Mouse (Mus musculus) thymus, postnatal 36 days (tissue): Measurements from ENCODE around the gene Olfr1218.
"Not testable (repeated sequence)": the region's sequence is repeated elsewhere in the genome, so short reads cannot be mapped to it uniquely, and the experiment has no call there.

Experiments used
- DNase-seq, 2 experiments: peaks; one replicate each; pipeline ENCODE4 v3.0.0; 2022; ENCODE audit warnings: mixed read lengths in 2 of 2

Gene Olfr1218

DNA sequence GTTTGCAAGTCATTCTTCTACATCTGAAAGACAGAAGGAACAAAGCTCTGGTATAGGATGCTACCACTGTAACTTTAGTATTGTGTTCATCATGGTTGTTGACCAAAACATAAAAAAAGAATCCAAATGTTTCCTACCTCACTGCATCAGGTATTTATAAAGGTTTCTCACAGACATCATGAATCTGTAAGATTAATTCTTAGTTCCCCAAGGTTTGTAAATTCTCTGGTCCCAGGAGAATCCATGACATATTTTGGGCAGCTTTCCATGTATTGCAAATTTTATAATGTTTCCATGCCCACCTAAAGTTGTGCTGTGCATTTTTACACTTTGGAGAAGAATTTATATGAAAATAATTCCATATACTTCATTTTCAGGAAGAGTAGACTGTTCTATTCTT lies at the start of gene Olfr1218:
Gene Olfr1218 (minus strand): TSS at position 101 of the 400 bp plus-strand sequence.
- DNase-seq, result no peak

DNA sequence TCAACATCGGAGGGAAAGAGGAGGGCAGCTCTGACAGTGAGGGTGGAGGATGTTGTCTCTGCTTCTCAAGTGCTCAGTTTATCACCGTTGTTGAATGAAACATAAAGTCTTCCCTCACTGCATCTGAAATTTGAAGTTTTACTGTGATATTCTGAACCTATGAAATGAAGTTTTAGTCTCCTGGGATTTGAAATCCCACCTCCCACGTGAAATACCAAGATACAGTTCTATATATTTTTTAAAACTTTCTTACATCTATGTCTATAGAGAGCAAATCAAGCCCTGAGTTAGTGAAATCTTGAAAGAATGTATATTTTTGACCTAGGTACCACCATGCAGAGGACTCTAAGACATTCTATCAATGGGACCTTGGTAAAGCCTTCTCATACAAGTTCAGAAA lies 45.7 kb upstream of the Olfr1218 start, which contains the start of gene Olfr1220:
Gene Olfr1220 (minus strand): TSS at position 101 of the 400 bp plus-strand sequence.
- no peak for DNase-seq

DNA sequence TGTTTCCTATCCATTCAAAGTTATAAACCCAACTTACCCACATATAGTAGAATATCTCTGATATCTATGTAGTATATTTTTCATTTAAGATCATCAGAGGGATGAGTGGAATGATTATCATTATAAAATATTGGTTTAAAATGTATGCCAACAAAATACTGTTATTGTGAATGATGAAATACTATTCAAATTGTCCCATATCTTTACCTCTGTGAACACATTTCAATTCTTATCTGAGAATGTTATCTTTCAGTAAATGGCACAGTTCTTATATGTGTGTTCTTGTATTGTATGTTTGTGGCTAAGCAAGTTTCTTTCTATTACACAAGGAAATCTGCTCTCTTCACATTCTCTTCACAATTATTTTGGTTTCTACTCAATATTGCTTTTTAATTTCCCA lies 44.7 kb upstream of the Olfr1218 start:
- no peak for DNase-seq

DNA sequence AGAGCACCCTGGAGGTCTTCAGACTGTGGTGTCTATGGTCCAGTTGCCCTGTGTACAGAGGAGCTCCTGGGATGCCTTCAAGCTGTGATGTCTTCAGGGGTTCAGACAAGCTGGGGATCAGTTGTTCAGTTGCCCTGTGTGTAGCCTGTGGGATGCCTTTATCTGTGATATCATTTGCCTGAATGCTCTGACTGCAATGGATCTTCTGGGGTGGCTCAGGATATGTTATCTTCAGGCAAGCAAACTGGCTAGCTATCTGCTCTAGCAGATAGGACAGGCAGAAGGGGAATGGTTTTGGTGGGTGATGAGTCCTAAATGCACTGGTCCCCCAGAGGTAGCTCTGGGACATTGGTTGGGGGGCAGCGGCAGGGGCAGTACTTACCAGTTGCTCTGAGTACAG lies 32.9 kb upstream of the Olfr1218 start:
- no peak for DNase-seq

- DNase-seq, result no peak
These were observed 22.4 kb upstream of the Olfr1218 start, which contains the start of gene Olfr1219 for GRCm38 (mm10) chr2:89083413-89083812. TSS of gene Olfr1219 (minus strand) at chr2:89083513.

- DNase-seq, result no peak
These were observed 20.5 kb upstream of the Olfr1218 start for GRCm38 (mm10) chr2:89081487-89081886.

DNA sequence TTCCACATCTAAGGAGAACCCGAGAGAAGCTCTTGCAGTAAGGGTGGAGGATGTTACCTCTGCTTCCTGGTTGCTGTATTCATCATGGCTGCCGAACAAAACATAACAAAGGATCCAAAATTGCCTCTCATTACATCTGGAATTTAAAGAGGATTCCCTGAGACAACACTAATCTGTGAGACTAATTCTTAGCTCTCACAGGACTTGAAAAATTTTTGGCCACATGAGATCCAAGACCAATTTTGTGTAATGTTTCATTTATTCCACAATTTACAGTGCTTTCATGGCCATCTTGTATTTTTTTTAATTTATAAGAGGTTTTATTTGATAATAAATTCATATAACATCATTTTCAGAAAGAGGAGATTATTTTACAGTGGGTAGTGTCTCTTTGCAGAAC lies 29.0 kb downstream of the Olfr1218 start, which contains the start of gene Olfr1217:
Gene Olfr1217 (minus strand): TSS at position 101 of the 400 bp plus-strand sequence.
- no peak for DNase-seq

GRCm38 (mm10) chr2:89021436-89021835 lies 39.6 kb downstream of the Olfr1218 start:
- DNase-seq, result not testable (repeated sequence)

DNA sequence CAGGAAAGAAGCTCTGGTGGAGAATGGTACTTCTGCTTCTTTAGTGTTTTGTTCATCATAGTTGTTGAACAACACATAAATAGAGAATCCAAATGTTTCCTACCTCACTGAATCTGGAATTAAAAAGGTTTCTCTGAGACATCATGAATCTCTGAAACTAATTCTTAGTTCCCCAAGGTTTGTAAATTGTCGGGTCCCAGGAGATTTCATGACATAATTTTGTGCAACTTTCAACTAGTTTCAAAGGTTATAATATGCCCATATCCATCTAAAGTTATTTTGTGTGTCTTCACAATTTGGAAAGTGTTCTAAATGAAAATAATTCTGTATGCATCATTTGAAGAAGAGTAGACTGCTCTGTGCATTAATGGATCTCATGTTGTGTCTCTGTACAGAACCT lies 42.7 kb downstream of the Olfr1218 start, which contains the start of gene Olfr1216:
Gene Olfr1216 (minus strand): TSS at position 101 of the 400 bp plus-strand sequence.
- DNase-seq, result no peak

DNA sequence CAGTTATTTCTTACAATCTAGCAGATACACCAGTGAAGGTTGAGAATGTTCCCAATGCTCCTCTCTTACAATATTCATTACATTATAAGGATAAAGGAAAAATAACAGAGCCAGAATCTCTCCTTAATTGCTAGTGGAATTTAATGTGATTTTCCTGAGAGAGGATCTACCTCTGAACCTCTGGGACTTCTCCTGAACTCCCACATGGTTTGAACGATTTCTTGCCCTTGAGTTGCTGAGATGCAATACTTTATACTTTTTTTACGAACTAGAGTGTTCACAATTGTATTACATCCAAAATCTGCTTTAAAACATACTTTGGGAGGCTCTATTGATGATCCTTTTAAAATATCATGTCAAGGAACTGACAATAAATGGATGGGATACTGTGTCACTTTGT lies 54.1 kb downstream of the Olfr1218 start, which contains the start of gene Olfr1215:
Gene Olfr1215 (minus strand): TSS at position 101 of the 400 bp plus-strand sequence.
- no peak for DNase-seq
